Mouse (Mus musculus) midbrain, embryonic 15.5 days (tissue): ENCODE measurements at regions not wholly inside any gene's neighbourhood (a gene's known extent, or its start where the extent isn't known, plus 50 kb on each side); places are given as distances from the start of the nearest gene placed in this dataset.
A peak's percentile ranks its signal among the peaks of the same experiment; 100 is the strongest.

Source experiments
- ATAC-seq: fragments of 200-750 bp; cut with Nextera tagmentation; replicated peaks from 2 replicates; pipeline ENCODE4 v1.8.0; 2017; ENCODE audit warnings: moderate TSS enrichment
- H3K27ac ChIP-seq: fragments of 300-500 bp; sonication (generic); 2 replicates; pipeline ENCODE4 v1.5.1; 2015; ENCODE audit warnings: mild to moderate bottlenecking, inconsistent platforms
- H3K27me3 ChIP-seq: fragments of 300-500 bp; sonication (generic); replicated peaks from 2 replicates; pipeline ENCODE4 v1.6.1; 2015; ENCODE audit warnings: inconsistent platforms
- H3K36me3 ChIP-seq: fragments of 300-500 bp; sonication (generic); replicated peaks from 2 replicates; pipeline ENCODE4 v1.6.1; 2015; ENCODE audit warnings: inconsistent platforms
- H3K4me1 ChIP-seq: fragments of 300-500 bp; sonication (generic); 2 replicates; pipeline ENCODE4 v1.6.1; 2015; ENCODE audit warnings: inconsistent platforms
- H3K4me2 ChIP-seq: fragments of 300-500 bp; sonication (generic); 2 replicates; pipeline ENCODE4 v1.6.1; 2015; ENCODE audit warnings: inconsistent platforms, mild to moderate bottlenecking, moderate library complexity
- H3K4me3 ChIP-seq: fragments of 300-500 bp; sonication (generic); 2 replicates; pipeline ENCODE4 v1.5.1; 2015; ENCODE audit warnings: mild to moderate bottlenecking, inconsistent platforms
- H3K9ac ChIP-seq: fragments of 300-500 bp; sonication (generic); 2 replicates; pipeline ENCODE4 v1.6.1; 2015; ENCODE audit warnings: mild to moderate bottlenecking, inconsistent platforms
- H3K9me3 ChIP-seq: fragments of 300-500 bp; sonication (generic); 2 replicates; pipeline ENCODE4 v1.6.1; 2016; ENCODE audit warnings: inconsistent platforms
- WGBS: fragments of 180-500 bp; shearing (Covaris S2); methylation state at CpG from one replicate; pipeline ENCODE4 v1.1.7; 2015; ENCODE audit warnings: mixed read lengths; 5-methylcytosine and 5-hydroxymethylcytosine counted together

DNA sequence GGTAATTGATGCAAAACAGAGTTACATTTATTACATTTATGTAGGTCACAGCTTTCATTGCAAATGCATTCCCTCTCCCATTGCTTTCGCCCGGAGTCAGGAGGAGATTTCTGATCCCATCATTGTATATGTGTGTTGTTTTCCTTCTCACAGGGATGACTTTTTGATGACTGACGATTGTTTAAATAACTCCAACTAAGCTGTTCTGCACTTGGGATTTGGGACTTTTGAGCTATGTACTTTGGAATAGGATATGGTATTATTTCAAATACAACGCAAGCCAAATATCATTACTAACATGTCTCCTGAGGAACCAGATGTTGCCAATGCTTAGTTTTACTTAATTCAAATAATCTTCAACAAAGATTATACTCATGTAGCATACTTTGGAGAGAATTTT lies 269.8 kb upstream of the Klf4 start:
- no peaks in the 10 kb centered on the region for H3K27me3 ChIP-seq
- H3K4me3 ChIP-seq, result no peak overlapping the region

GRCm38 (mm10) chr4:55798099-55798498 lies 265.8 kb upstream of the Klf4 start:
- H3K36me3 ChIP-seq, result no peaks in the 10 kb centered on the region
- H3K4me1 ChIP-seq, result peaks cover 2% of the 10 kb centered on the region; the same call in 1 of the 2 replicates
- WGBS, result 82% methylated on average over 6 of the region's 6 CpGs
- no peak overlapping the region for H3K27ac ChIP-seq
- H3K4me3 ChIP-seq, result no peak overlapping the region
- ATAC-seq, result no peak
- no peak overlapping the region for H3K4me2 ChIP-seq
- no peaks in the 10 kb centered on the region for H3K9me3 ChIP-seq
- H3K27me3 ChIP-seq, result no peaks in the 10 kb centered on the region
- no peak overlapping the region for H3K9ac ChIP-seq

More for the DNA sequence above, 269.8 kb upstream of the Klf4 start:
- Histone ChIP-seq H3K36me3 (no peaks in the 10 kb centered on the region), H3K9me3 (no peaks in the 10 kb centered on the region), H3K27ac (no peak overlapping the region), H3K4me2 (no peak overlapping the region), H3K9ac (no peak overlapping the region), H3K4me1 (peaks cover 10% of the 10 kb centered on the region)
- ATAC-seq, result no peak
- WGBS, result 80% methylated on average over 4 of the region's 4 CpGs

DNA sequence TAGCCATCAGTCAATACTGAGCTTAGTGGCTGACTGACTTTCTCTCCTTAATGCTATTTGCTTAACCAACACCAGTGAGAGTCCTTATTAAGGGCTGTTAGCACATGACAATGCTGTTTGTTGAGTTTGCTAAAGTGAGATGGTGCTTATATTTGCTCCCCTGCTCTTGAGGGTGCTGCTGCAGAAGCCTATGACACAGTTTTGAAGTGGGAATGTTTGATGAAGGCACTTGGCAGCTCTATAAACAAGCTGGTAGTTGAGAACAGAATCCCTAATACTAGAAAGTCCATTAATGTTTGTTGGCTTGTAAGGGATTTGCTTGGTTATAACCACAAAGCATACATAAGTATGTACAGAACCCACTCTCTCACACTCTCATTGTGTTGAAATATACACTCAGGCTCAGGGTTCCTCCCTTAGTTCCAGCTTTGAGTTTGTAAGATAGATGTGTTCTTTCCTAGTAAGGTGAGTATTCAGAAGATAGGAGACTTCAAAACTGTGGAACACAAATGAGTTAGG lies 249.1 kb upstream of the Klf4 start:
- H3K27me3 ChIP-seq, result no peaks in the 10 kb centered on the region
- H3K36me3 ChIP-seq, result no peaks in the 10 kb centered on the region
- no peak for ATAC-seq
- no peak overlapping the region for H3K4me2 ChIP-seq
- no peak overlapping the region for H3K9ac ChIP-seq
- no peak overlapping the region for H3K27ac ChIP-seq
- no peaks in the 10 kb centered on the region for H3K4me1 ChIP-seq
- no peak overlapping the region for H3K4me3 ChIP-seq
- no peaks in the 10 kb centered on the region for H3K9me3 ChIP-seq

DNA sequence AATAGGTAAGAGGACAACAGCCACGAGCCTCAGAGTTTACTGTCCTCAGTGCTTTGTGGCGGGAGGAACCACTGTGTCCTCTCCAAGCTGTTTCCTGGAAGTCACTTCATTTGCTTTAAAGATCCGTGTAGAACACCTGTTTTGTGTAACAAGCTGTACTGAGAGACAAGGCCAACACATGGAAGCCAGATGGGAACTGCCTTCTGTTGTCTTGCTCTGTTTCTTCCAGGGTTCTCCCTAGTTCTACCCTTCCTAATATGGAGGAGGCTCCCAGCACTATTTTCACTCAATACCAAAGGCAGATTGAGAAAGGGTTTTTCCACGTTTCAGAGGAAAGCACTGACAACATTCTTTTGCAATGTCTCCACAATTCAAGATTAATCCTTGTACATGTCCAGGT lies 247.3 kb upstream of the Klf4 start:
- Histone ChIP-seq H3K4me1 (no peaks in the 10 kb centered on the region), H3K4me3 (no peak overlapping the region)
- WGBS, result 82% methylated on average over 4 of the region's 4 CpGs

GRCm38 (mm10) chr4:55775858-55776257 lies 243.6 kb upstream of the Klf4 start:
- no peak for ATAC-seq
- no peaks in the 10 kb centered on the region for H3K36me3 ChIP-seq
- H3K27me3 ChIP-seq, result no peaks in the 10 kb centered on the region
- H3K4me2 ChIP-seq, result no peak overlapping the region
- H3K9ac ChIP-seq, result no peak overlapping the region
- no peaks in the 10 kb centered on the region for H3K4me1 ChIP-seq
- no peak overlapping the region for H3K4me3 ChIP-seq
- no peak overlapping the region for H3K27ac ChIP-seq
- WGBS, result 86% methylated on average over 7 of the region's 7 CpGs
- H3K9me3 ChIP-seq, result no peaks in the 10 kb centered on the region

More for the DNA sequence above, 247.3 kb upstream of the Klf4 start:
- Histone ChIP-seq H3K27ac (no peak overlapping the region), H3K36me3 (no peaks in the 10 kb centered on the region), H3K4me2 (no peak overlapping the region), H3K9ac (no peak overlapping the region), H3K9me3 (no peaks in the 10 kb centered on the region), H3K27me3 (no peaks in the 10 kb centered on the region)
- ATAC-seq, result no peak

GRCm38 (mm10) chr4:55774571-55774970 lies 242.3 kb upstream of the Klf4 start:
- Histone ChIP-seq H3K4me1 (no peaks in the 10 kb centered on the region), H3K27ac (no peak overlapping the region), H3K4me3 (no peak overlapping the region), H3K36me3 (no peaks in the 10 kb centered on the region), H3K9me3 (no peaks in the 10 kb centered on the region), H3K4me2 (no peak overlapping the region), H3K9ac (no peak overlapping the region), H3K27me3 (no peaks in the 10 kb centered on the region)
- WGBS, result 89% methylated on average over 4 of the region's 4 CpGs
- ATAC-seq, result no peak

DNA sequence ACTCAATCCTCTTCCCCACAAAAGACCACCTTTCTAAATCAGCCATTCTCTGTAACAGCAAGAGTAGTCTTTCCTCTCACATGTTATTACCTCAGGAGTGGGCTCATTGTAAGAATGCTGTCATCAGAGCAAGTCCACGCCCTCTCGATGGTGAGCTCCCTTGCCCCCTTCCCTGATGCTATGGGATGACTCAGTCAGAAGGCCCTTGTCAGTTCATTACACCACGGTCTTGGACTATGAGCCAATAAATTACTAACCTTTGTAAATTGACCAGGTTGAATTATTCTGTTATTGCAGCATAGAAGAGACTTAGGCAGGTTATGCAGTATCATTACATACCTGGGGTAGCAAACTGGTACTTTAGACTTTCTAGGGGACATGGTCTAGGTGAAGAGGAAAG lies 237.4 kb upstream of the Klf4 start:
- no peak overlapping the region for H3K4me2 ChIP-seq
- no peak for ATAC-seq
- no peaks in the 10 kb centered on the region for H3K4me1 ChIP-seq
- H3K36me3 ChIP-seq, result no peaks in the 10 kb centered on the region
- no peak overlapping the region for H3K4me3 ChIP-seq
- no peaks in the 10 kb centered on the region for H3K9me3 ChIP-seq
- 91% methylated on average over 3 of the region's 3 CpGs for WGBS
- H3K27ac ChIP-seq, result no peak overlapping the region
- H3K27me3 ChIP-seq, result no peaks in the 10 kb centered on the region
- H3K9ac ChIP-seq, result no peak overlapping the region

DNA sequence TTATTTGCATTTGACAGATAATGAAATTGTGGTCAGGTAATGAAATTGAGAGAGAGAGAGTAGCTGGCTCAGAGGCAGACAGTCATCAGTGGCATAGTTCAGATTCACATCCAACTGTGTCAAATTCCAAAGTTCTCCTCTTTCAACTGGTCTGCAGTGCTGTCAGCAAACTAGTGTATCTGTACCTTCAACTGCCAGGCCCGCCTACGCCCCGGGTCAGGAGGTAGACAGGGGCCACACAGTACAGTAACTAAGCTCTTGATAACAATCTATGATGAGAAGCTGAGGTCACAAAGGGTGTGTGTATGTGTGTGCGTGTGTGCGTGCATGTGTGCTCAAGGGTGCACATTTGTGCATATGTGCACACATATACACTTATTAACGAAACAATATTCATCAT lies 236.1 kb upstream of the Klf4 start:
- no peak overlapping the region for H3K27ac ChIP-seq
- H3K4me2 ChIP-seq, result no peak overlapping the region
- H3K4me1 ChIP-seq, result no peaks in the 10 kb centered on the region
- no peaks in the 10 kb centered on the region for H3K27me3 ChIP-seq
- ATAC-seq, result no peak
- H3K36me3 ChIP-seq, result no peaks in the 10 kb centered on the region
- 96% methylated on average over 6 of the region's 6 CpGs for WGBS
- H3K9me3 ChIP-seq, result no peaks in the 10 kb centered on the region
- no peak overlapping the region for H3K9ac ChIP-seq
- H3K4me3 ChIP-seq, result no peak overlapping the region

DNA sequence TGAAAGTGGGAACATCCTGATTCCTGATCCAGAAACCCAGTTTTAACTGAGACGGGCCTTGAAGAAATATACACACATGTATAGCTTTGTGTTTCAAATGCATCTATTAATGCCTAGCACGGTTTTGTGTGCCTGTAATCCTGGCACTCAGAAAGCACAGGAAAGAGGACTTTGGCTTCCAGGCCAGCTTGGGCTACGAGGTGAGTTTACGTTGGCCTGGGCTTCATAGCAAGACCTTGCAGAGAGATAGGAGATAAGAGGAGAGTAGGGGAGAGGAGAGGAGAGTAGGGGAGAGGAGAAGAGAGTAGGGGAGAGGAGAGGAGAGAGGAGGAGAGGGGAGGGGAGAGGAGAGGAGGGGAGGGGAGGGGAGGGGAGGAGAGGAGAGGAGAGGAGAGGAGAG lies 234.9 kb upstream of the Klf4 start:
- WGBS, result 82% methylated on average over 4 of the region's 4 CpGs
- H3K27ac ChIP-seq, result no peak overlapping the region
- no peaks in the 10 kb centered on the region for H3K36me3 ChIP-seq
- no peak overlapping the region for H3K4me3 ChIP-seq
- H3K9me3 ChIP-seq, result no peaks in the 10 kb centered on the region
- no peaks in the 10 kb centered on the region for H3K27me3 ChIP-seq
- no peak overlapping the region for H3K9ac ChIP-seq
- no peaks in the 10 kb centered on the region for H3K4me1 ChIP-seq
- no peak overlapping the region for H3K4me2 ChIP-seq
- ATAC-seq, result no peak

- no peaks in the 10 kb centered on the region for H3K36me3 ChIP-seq
- H3K4me2 ChIP-seq, result no peak overlapping the region
- no peaks in the 10 kb centered on the region for H3K4me1 ChIP-seq
- H3K27ac ChIP-seq, result no peak overlapping the region
- H3K9ac ChIP-seq, result no peak overlapping the region
- H3K27me3 ChIP-seq, result no peaks in the 10 kb centered on the region
- 96% methylated on average over 2 of the region's 2 CpGs for WGBS
- ATAC-seq, result no peak
- H3K4me3 ChIP-seq, result no peak overlapping the region
- no peaks in the 10 kb centered on the region for H3K9me3 ChIP-seq
Measured at GRCm38 (mm10) chr4:55765780-55766179, 233.5 kb upstream of the Klf4 start.

DNA sequence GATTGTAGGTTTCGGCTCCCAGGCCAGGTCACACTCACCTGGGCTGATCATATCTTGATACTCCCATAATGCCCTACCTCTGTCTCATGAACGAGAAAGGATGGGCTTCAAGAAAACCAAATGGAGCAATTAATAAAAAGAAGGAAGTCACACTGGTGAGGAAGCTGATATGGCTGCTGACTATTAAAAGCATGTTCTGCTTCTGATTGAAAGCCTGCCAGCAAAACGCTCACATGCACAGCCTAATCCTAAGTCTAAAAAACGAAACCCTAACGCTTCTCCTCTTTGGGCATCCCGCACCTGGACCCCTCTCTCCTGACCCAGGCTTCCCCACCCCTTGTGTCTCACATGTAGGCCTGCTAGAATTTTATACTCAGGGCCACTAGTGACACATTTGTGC lies 230.8 kb upstream of the Klf4 start:
- Histone ChIP-seq H3K27ac (no peak overlapping the region), H3K4me3 (no peak overlapping the region), H3K4me2 (no peak overlapping the region), H3K36me3 (no peaks in the 10 kb centered on the region), H3K27me3 (no peaks in the 10 kb centered on the region), H3K9me3 (no peaks in the 10 kb centered on the region), H3K9ac (no peak overlapping the region), H3K4me1 (no peaks in the 10 kb centered on the region)
- WGBS, result 87% methylated on average over 6 of the region's 6 CpGs
- no peak for ATAC-seq

- Histone ChIP-seq H3K27ac (no peak overlapping the region), H3K27me3 (no peaks in the 10 kb centered on the region), H3K36me3 (no peaks in the 10 kb centered on the region), H3K4me2 (no peak overlapping the region), H3K9ac (no peak overlapping the region), H3K4me1 (peaks cover 6% of the 10 kb centered on the region; the same call in 1 of the 2 replicates), H3K9me3 (no peaks in the 10 kb centered on the region), H3K4me3 (no peak overlapping the region)
- no peak for ATAC-seq
- WGBS, result 84% methylated on average over 4 of the region's 4 CpGs
Measured at GRCm38 (mm10) chr4:55762389-55762788, 230.1 kb upstream of the Klf4 start.

DNA sequence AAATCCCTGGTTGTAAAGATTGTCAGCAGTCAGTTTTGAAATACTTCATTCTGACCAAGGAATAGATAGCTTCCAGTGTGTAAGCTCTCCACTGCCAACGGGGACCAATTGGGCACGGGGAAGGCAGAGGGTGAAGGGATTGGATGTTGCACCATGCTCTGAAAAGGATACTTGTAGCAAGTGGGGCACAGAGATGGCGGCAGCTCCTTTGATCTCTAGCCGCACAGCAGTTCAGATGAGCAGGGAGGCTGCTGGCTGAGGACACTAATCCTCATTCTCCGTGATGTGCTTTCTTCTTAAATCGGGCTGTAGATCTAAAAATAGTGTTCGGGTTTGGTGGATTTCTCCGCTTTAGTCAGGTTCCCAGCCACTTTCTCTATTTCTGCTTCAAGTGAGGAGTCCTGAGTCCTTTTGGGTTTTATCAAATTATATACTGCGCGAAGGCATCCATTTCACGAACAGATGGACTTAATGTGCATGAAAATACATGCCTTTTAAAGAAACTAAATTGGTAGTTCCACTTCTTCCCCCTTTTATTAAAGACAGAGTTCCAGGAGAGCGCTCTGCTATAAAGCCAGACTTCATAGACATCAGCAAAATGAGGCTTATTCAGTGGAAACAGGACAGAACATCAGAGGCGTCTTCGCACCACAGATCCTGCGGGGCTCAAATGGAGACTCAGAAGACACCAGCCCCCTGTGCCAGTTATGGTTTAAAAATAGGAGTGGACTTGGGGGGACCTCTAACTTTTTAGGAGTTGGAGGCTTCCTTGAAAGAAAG lies 225.1 kb upstream of the Klf4 start:
- no peaks in the 10 kb centered on the region for H3K27me3 ChIP-seq
- H3K9ac ChIP-seq, result 0 out of 2 replicates have a peak overlapping the region, but pooled peaks have one; percentile 4
- H3K9me3 ChIP-seq, result no peaks in the 10 kb centered on the region
- H3K27ac ChIP-seq, result peak overlapping the region; percentile 48
- peak; percentile 87 for ATAC-seq
- WGBS, result 23% methylated on average over 15 of the region's 15 CpGs
- peaks cover 10% of the 10 kb centered on the region; the same call in 1 of the 2 replicates for H3K4me1 ChIP-seq
- H3K4me2 ChIP-seq, result peak overlapping the region; percentile 43
- peak overlapping the region; percentile 18; the same call in 1 of the 2 replicates for H3K4me3 ChIP-seq
- no peaks in the 10 kb centered on the region for H3K36me3 ChIP-seq
